Mouse (Mus musculus) frontal cortex, postnatal 10 days (tissue): ENCODE results near the gene Gng12.
"Not testable (repeated sequence)": the region's sequence is repeated elsewhere in the genome, so short reads cannot be mapped to it uniquely, and the experiment has no call there.

Experiments
- DNase-seq, 2 experiments: peaks; one replicate each; pipeline ENCODE4 v3.0.0; 2022; ENCODE audit warnings: low spot score in 2 of 2, mixed read lengths in 1 of 2

Gene Gng12

DNA sequence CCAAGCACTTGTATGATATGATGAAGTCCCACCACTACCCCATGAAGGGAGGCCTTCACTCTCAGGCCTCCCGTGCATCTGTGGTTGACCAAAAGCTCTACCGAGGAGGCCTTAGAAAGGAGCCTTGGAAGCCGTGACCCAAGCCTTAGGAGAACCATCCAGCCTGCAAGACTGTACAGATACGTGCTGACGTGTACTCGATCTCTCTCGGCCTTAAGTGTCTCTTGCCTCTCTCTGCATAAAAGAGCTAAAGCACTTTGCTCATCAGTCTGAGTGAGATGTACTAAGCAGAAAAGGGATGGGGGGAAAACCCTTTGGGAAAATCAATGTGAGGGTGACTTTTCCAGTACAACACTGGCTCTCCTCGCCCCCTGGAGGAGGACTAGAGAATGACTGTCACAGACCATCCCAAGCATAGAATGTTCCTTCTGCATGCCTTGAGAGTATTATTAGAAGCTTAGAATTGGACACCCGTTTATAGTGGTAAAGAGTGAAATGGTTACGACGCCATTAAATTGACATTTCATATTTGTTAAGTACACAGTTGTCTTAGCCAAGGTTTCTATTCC is 59.0 kb downstream of the Gng12 start:
- DNase-seq = no peak

DNA sequence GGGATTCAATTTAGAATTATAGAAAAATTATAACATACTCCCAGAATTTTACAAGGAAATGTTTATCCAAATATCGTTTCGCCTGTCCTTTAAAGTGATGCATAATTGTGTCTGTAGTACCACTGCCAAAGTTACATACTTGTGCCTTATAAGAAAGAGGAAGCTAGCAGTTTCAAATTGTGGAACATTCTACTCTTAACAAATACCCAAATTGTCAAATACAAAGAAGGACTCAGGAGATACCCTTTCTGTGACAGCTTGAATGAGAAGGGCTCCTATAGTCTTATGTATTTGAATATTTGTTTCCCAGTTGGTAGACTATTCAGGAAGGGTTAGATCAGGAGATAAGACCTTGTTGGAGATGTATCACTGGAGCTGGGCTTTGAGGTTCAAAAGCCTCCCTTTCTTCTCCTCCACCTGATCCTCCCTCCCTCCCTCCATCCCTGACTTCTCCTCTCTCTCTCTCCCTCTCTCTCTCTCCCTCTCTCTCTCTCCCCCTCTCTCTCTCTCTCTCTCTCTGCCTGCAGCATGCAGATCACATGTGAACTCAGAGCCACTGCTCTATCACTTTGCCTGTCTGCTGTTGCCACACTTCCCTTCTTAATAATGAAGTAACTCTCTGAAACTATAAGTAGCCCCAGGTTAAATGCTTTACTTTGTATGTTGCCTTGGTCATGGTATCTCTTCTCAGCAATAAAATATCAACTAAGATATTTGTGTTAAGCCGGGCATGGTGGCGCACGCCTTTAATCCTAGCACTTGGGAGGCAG is 62.5 kb downstream of the Gng12 start:
- DNase-seq = no peak

DNA sequence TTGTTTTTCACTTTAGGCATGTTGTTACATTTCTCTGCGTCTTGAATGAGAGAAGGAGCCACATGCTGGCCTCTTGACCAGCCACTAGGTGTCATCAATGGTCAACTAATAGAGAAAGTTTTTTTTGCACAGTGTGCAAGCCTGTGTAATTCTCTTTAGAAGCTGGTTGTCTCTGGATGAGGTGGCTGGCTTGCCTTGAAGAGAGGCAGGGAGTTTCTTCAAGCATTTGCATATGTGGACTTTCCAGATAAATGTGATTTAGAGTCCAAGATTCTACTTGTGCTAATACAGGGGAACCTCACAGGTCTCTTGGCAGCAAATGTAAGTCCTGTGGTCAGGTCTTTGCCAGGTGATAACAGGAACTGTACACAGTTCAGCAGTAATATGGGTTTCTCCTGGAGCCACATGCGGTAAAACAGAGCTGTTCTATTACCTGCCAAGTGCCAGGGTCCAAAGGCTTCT is 66.4 kb downstream of the Gng12 start:
- DNase-seq = peak in 1 of 2 experiments; percentile 24

DNA sequence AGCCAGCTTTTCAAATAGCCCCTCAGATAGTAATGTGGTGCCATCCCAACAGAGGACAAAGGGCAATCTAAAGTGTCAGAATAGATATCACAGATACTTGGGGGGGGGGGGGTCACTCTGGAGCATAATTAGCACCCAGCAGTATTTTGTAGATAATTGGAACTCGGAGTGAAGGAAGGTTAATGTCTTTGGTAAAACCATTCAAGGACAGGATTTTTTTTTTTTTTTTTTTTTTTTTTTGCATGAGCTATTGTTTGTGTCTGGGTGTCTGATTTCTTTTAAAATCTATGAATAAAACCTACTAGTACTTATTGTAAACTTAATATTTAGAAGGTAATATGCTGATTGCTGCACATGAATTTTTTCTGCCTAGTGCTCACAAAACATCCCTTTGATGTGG is 66.9 kb downstream of the Gng12 start:
- no peak for DNase-seq

DNA sequence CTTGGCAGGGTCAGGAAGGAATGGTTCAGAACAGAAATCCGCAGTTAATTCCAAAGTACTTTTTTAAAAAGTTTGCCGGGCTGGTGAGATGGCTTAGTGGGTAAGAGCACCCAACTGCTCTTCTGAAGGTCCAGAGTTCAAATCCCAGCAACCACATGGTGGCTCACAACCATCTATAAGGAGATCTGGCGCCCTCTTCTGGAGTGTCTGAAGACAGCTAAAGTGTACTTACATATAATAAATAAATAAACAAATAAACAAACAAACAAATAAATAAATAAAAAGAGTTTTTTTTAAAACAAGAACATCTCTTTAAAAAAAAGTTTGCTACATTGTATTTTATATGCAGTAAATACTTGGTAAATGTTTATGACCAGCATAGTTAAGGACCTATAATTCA is 67.5 kb downstream of the Gng12 start:
- DNase-seq = not testable (repeated sequence)

DNA sequence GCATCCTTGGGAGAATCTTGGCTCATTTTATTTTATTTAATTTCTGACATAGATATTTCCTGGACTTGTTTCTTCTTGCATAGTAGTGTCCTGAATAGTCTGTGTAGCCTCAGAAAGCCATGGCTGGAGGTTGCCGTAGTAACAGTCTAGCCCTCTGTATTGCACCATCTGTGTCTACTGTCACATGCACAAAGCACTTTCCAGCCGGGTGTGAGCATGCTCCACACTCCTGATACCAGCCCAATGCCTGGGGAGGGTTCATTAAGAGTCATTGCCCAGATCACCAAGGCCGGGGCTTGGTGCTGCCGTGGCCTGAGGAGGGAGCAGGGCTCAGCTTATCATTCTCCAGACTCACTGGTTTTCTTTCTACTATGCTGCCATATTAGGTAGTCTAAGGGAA is 68.0 kb downstream of the Gng12 start:
- DNase-seq = no peak

DNA sequence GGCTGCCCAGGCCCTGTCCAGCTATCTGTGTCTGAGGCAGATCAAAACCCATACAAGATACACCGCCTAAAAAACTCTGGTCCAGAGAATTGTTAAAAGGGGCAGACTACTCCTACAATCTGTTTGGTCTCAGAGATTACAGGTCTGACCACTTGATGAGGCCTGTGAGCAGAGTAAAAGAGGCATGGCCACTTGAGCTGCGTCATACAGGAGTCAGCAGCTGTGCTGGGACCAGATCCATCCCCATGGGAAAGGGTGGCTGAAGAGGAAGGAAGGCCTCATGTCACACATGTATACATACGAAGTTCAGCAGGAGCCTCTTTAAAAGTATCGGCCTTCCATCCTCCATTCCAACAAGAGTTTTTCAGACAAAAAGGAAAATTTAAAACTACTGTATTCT is 69.0 kb downstream of the Gng12 start:
- no peak for DNase-seq

DNA sequence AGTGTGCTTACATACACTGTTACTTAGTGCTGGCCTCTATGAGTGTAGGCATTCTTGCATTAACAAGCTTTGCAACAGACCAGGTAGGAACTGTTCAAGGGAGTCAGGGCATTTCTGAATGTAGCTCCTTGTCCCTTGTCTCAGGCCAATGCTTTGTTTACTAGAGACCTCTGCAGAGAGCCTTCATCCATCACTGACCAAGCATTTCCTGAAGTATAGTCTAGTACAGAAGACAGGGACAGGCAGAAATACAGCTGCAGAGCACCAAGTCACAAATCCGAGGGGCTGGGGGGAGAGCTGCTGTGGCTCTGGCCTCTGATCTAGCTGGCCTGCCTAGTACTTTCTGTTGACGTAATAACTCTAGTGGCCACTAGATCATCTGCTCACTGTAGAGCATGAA is 71.6 kb downstream of the Gng12 start:
- DNase-seq = no peak

DNA sequence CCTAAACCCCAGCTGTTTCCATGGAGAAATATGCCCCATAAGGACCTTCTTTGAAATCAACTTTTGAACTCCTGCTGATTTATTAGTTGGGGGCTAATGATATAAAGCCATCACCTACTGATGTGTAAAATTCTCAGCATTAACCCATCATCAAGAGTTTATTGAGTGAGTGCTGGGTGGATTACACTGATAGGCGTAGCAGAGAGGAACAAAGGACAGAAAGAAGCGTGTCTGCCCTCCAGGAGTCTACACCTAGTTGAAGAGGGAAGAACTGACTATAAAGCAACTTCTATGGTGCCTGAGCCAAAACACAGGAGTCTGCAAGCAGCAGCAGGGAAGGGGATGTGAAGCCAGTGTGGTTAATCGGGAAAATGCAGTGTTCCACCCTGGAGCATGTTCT is 73.2 kb downstream of the Gng12 start:
- no peak for DNase-seq

DNA sequence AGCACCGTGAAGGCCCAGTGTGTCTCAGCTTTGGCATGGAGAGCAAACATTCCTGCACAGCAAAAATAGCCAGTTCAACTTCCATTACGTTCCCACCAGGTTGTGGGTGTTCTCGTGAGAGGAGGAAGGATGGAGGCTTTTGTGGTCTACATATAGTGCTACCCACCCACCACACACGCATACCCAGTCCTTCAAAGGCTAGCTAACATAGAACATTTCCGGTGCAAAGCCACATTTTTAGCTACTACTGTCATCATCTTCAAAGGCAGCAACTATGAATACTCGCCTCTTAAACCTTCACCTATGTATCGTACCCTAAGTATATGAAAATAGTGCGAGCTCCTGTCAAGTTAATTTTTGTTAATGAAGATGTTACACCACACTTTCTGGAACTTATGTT is 76.1 kb downstream of the Gng12 start:
- no peak for DNase-seq

DNA sequence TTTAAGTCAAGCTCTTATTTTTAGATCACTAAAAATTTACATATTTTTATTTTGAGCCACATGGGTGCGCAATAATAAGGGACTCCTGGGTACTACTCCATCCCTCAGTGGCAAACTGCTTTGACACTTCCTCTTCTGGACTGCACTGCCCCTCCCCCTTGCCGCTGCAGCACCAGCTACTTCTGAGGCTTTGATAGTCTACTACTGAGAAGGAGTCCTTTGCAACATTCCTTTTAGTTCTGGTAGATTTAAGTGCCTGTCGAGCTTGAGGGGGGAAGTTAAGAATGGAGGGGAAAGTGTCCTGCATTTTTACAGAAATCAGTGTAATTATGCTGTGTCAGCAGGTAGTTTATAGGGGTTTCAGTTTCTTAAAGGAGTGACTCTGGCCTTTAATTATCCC is 77.0 kb downstream of the Gng12 start:
- no peak for DNase-seq

DNA sequence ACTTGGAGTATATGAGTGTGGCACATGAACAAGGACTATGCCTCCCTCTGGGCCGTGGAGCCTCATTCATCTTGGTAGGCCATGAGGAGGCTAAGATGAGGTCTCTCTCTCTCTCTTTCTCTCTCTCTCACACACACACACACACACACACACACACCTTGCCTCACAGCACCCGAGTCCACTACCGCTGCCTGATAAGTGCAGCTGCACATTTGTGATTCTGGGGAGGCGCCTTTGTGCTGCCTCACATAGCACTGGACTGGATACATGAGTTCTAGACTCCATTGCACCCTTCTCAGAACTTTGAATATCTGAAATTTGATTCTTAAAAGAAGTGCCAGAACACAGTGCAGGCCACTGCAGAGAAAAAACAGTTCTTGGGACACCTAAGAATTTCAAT is 79.3 kb downstream of the Gng12 start:
- DNase-seq = no peak

DNA sequence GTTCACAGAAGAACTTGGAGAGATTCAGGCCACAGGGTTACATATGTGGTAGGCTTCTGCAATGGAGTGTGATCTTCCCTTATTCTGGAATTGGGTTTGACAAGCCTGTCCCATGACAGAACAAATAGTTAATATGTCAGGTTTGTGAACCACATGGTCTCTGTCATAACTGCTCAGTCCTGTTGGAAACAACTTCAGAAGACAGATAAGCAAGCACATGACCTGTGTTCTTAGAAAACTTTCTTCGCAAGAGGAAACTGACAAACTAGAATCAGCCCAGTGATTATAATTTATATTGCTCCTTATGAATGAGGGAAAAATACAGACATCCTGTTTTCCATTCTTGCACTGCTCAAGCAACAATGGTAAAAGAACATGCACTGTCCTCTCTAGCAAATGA is 83.0 kb downstream of the Gng12 start:
- DNase-seq = no peak

DNA sequence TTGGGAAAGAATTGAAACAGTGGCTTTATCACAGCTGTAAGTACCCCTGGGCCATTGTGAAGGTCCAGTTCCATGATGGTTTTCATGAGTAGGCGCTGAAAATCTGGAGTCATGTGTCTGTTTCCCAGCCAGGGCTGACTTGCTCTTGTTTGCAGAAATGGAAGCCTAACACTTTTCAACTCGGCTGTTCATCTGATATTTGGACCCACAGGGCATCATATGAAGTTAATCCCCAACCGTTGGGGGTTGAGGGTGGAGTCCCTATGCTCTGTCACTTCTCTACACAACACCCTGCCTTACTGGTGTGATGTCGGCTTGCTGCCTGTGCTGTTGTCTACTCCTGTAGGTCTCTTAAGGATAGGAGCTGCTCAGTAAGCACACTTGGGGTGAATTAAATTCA is 83.8 kb downstream of the Gng12 start:
- DNase-seq = no peak

DNA sequence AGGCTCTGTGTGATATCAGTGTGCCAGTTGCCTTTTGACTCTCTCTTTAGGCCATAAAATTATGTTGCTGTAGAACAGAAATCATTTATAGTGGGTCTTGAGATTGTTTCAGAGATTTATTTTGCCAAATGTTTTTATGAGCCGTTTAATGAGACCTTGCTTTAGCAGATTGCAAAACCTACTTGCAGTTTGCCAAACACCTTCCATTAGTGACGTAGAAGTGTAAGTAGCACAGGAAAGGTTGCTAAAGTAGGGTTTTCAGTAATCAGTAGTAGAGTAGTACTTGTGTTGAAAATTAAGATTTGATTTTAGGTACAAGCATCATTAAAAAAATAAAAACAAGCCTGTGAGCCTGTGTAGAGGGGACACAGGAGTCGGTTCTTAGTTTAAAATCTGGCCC is 85.2 kb downstream of the Gng12 start:
- DNase-seq = no peak

DNA sequence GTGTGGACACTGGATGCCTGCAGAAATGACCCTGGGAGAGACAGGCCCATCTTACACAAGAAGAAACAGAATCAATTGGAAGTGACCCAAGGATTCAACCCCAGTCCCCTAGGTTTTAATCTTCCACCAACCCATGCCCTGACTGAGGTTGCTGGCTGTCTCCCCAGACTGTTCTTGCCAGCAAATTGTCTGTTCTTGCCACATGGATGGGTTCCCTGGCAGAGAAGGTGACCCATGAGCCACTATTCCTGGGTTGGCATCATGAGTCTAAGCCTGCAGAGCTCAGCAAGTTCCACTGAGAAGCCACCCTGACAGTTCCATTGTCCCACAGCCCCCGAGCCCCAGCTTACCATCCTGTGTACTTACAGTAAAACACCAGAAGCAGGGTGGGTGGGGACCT is 85.7 kb downstream of the Gng12 start:
- no peak for DNase-seq

DNA sequence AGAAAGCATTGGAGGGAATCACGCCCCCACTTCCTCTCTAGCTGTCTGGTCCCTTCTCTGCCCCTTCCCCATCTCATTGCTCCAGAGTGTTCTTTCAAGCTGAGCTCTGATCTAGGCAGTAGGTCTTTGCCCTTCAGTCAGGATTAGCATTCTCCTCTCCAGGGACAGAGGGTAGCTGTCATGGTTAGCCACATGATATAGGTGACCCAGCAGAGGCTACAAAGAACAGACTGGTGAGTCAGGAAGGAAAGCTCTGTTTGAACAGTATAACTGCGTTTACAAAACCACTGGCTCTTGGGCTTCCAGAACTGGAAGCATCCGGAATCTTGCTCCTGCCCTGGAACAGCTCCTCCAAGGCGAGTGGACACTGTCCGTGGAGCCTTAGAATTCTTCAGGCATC is 87.9 kb downstream of the Gng12 start:
- no peak for DNase-seq

DNA sequence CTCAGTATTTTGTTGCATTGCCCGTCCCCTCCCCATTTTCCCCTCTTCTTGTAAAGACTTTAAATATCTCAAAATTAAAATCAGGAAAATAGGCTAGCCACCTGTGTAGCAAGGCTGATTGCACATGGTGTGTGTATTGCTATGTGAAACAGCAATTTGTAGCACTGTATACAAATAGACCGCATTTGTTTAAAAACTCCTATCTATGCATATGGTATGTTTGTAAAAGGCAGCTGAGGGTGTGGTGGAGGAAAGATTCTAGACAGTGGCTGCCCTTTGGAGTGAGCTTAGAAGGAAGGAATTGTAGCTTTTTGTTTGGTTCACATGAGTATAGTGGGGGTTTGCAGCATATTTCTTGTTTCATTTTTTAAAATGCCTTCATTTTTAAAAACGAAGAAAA is 88.5 kb downstream of the Gng12 start:
- DNase-seq = no peak

DNA sequence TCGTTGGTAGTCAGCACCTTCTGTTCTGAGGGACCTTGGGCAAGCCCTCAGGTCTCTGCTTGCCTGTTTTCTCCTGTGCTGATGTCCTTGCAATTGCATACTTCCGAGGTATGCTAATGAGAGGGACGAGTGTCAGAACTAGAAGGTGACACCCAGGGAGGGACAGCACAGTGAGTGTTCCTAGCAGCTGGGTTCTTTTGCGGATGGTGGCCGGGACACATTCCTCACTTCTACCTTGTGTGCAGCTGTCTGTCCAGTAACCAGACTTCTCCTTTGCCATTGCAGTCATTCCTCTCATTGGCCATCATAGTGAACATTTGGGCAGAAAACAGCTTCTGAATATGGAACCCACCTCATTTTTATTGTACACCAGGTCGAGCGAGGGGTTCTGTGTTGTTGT is 89.3 kb downstream of the Gng12 start:
- no peak for DNase-seq

DNA sequence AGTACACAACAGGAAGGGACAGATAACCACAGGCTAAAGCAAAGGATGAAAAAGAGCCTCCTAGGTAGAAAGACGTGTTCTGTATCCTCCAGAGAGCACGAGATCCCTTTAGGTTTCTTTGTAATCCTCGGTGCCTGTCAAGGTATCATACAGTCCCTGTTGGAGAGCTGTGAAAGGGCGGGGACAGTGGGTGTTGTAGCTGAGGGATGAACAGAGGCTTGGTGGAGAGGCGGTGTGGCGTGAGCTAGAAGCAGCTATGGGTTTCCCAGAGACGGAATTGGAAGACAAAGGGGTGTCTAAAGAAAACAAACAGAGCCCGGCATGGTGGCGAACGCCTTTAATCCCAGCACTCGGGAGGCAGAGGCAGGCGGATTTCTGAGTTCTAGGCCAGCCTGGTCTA is 89.9 kb downstream of the Gng12 start:
- DNase-seq = no peak

DNA sequence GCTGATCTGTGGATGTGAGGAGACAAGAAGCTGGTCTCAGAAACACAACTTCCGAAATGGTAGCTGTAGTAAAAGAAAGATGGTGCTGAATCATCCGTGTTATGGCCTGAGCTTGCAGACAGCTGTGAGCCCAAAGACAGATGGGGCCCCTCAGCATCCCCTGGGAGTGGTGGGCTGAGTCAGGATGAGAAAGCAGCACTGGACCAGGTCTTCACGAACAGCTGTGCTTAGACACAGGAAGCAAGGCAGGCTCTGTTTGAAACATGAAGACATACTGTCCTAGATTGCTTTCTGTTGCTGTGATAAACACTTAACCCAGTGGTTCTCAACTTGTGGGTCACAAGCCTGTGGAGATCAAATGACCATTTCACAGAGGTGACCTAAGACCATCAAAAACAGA is 91.4 kb downstream of the Gng12 start:
- DNase-seq = no peak

DNA sequence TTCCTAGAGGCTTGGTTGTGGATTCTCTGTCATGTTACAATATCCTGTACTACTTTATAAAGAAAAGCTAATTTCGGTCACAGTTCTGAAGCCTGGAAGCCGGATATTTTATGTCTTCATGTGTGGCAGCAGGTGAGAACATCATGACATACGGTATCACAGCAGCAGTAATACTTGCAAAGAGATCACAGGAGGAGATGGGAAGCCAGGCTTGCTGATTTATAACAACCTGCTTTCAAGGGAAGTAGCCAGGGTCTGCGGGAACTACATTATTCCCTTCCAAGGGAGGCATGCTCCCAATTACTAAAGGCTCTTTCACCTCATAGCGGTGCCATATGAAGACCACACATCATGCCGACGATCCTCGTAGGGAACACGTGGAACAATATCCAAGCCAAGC is 92.2 kb downstream of the Gng12 start:
- DNase-seq = no peak

DNA sequence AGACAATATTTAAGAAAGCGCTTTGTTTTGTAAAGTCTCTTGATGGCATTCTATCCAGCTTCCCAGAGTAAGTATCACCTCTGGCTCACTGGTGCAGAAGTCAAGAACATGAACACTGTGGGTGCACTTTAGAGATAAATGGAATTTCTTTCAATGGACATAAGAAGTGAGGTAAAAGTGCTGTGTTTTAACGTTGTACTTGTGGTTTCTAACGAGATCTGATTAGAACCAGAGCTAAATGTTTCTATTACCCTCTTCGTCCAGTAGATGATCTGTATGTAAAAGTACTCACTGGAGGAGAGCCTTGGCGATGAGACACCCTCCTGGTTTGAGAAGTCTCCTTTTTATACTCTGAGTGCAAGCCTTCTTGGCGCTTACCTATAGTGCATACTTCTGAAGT is 92.8 kb downstream of the Gng12 start:
- no peak for DNase-seq

DNA sequence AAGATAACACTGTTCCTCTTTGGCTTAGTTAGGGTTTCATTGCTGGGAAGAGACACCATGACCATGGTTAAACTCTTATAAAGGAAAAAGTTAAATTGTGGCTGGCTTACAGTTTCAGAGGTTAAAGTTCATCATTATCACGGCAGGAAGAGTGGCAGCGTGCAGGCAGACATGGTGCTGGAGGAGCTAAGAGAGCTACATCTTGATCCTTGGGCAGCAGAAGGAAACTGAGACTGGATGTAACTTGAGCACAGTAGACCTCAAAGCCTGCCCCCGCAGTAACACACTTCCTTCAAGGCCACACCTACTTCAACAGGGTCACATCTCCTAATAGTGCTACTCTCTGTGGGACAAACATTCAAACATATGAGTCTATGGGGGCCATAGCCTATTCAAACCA is 93.3 kb downstream of the Gng12 start:
- no peak for DNase-seq
